Mouse (Mus musculus): Measurements from ENCODE around the gene Hist1h3d.
"Not testable (repeated sequence)": the region's sequence is repeated elsewhere in the genome, so short reads cannot be mapped to it uniquely, and the experiment has no call there.

Hist1h3d gene

GRCm38 (mm10) chr13:23585442-23586098 lies 10.0 kb downstream of the Hist1h3d start:
- DNase-seq = peak; percentile 71 to 77

- peak in 1 of 2 experiments; percentile 22 for DNase-seq
Measured at GRCm38 (mm10) chr13:23586099-23586939, 10.8 kb downstream of the Hist1h3d start.

GRCm38 (mm10) chr13:23586940-23587225 lies 11.3 kb downstream of the Hist1h3d start:
- no peak for DNase-seq

DNA sequence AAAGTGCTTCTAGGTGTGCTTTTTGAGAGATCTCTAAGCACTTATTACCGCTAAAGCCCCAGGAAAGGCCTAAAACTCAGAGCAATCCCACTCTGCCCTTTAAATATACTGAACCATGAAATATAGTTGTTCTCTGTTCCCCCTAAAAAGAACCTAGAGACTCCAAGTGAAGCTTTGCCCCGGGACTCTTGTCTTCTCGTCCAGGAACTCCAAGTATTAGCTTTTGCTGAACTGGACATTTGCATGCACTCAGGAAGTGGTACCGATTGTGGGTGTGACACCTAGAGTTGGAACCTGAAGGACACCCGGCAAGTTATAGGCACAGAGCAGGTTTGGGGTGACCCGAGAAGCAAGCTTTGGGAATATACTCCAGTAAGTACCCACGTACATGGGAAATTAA lies 15.6 kb downstream of the Hist1h3d start:
- DNase-seq = no peak

- DNase-seq = not testable (repeated sequence)
Measured at GRCm38 (mm10) chr13:23591886-23592285, 16.3 kb downstream of the Hist1h3d start.

GRCm38 (mm10) chr13:23592614-23593013 lies 17.1 kb downstream of the Hist1h3d start:
- DNase-seq = peak in 1 of 2 experiments; percentile 12

DNA sequence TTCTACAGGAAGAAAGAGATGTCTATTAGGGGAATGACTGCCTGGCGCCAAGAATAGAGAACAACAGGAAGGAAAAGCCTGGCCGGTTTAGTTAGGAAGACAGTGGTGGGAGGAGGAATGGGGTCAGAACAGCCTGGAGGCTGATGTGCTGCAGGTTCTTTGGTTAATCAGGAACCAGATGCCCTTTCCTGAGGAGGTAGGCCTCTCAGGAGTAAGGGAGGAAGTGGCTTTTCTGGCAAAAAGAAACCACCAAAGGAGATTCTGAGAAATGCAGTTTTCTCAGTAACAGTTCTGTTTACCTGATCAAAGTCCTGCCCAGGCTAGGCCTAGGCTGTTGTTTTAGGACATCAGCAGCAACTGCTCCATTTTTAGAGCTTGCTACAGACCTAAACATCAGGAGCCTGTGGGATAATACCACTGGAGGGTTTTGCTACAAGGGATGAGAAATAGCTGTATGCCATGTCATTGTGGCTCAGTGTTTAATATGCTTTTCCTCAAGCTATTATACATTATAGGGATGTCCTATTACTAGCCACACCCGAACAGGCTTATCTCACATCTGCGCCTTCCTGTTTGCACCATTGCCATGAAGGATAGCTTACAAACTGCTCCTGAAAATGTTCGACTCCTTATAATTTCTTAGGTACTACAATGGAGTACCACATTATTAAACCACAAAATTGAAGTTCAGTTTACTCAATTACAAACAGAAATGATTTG lies 17.6 kb downstream of the Hist1h3d start:
- peak in 1 of 2 experiments; percentile 47 for DNase-seq

DNA sequence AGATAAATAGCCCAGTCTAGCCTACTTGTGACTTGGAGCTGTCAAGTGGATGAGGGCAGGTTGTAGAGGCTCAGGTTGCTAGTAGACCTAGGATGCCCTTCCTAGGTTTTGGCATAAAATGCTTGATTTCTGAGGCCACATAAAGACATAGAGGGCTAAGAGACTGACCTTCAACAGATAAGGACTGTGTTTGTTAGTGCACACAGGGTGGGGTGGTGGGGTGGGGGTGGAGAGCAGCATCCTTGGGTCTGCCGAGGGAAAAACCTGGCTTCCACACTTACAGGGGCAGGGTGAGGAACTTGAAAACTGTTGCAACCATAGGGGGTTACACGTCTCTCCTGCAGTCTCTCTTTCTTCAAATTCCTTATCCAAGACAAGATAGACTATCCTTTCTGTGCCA lies 19.6 kb downstream of the Hist1h3d start:
- no peak for DNase-seq

- DNase-seq = no peak
Measured at GRCm38 (mm10) chr13:23595622-23596372, 20.2 kb downstream of the Hist1h3d start.

- DNase-seq = peak; percentile 89
Measured at GRCm38 (mm10) chr13:23597957-23598356, 22.4 kb downstream of the Hist1h3d start.

DNA sequence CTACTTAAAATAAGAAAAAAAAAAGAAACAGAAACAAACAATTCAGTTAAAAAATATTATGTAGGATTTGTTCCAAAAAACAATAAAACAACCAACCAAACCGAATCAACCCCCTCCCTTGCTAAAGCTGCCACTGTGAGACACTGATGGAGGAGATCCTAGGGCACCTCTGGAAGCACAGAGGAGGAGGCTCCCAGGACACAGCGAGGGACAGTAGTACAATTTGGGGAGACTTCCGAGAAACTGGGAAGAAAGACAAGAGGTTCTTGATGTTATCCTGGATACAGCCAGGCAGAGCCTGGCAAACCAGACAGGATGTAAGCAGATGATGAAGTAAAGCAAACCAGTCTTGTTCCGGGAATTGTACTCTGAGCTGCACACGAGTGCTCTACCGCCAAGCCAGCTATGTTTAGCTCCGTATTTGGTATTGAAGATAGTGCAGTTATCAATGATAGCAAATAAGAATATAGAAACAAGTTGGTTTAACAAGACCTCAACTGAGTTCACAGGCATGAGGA lies 27.7 kb downstream of the Hist1h3d start:
- no peak for DNase-seq

- no peak for DNase-seq
Measured at GRCm38 (mm10) chr13:23604452-23604851, 28.9 kb downstream of the Hist1h3d start.

GRCm38 (mm10) chr13:23605052-23605451 lies 29.5 kb downstream of the Hist1h3d start:
- no peak for DNase-seq

- no peak for DNase-seq
Measured at GRCm38 (mm10) chr13:23609209-23609608, 33.6 kb downstream of the Hist1h3d start.

- DNase-seq = no peak
Measured at GRCm38 (mm10) chr13:23609844-23610243, 34.3 kb downstream of the Hist1h3d start.

DNA sequence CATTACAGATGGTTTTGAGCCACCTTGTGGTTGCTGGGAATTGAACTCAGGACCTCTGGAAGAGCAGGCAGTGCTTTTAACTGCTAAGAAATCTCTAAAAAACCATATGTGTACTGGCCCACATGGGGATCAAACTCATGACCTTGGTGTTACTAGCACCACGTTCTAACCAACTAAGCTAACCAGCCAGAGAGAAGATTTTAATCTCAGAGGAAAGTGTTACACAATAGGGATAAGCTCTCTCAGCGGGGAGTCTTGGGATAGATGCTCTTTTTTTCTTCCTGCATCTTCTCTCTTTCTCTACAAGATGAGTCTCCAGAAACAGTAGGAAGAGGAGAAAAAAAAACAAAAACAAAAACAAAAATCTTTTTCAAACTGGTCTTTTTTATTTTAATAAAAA lies 34.8 kb downstream of the Hist1h3d start:
- no peak for DNase-seq

DNA sequence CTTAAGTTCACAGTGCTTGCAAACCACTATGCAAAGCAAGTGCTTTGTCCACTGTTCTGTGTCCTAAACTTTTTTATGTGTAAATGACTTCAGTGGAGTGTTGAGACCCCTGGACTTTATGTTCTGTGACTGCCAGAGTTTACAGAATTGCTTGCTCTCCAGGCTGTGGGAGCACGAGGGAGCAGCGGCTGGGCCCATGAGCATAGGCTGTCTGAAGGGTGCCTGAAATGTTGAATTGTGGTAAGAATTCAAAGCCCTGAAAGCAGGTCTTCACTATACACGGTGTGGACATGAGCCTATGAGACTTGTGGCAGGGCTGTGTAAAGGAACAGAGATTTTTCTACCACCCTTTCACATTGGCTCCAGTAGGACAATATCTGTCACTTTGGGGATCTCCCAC lies 36.1 kb downstream of the Hist1h3d start:
- peak in 1 of 2 experiments; percentile 9 for DNase-seq

GRCm38 (mm10) chr13:23620056-23620732 lies 44.6 kb downstream of the Hist1h3d start:
- no peak for DNase-seq

DNA sequence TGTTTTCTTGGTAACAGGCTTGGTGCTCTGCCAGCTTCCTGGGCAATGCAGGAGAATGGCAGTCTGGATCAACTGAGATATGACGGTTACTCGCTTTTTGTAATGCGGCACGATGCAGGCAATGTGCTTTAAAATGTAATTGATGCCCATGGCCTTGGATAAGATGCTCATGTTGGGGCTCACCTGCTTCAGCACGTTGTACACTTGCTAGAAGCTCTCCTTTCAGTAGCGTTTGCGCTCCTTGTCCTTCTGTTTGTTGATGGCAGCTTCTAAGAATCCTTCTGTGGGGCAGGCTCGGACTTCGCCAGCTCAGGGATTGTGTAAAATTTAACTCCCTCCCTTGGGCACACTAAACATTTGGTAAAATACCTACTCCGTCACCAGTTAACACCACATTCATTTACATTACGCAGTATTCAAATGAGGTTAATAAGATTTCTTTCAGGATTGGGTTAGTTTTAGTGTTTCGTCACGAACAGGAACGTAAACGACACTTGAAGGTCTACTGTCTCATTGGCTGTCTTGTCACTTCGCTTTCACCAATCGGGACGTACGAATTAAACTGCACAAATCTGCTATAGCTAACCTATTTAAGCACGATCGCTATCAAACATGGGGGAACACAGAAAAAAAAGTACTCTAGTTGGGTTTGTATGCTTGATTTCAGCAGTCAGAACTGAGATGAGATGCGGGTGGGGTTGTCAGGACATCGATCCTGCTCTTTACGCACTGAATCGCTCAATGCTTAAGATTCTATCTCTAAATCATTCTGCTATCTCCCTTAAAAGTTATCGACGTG lies 45.4 kb downstream of the Hist1h3d start, which contains the start of gene Hist1h2be:
Gene Hist1h2be (minus strand): TSS at position 392 of the 799 bp plus-strand sequence.
- DNase-seq = peak; percentile 62 to 75

- peak; percentile 70 to 83 for DNase-seq
Measured at GRCm38 (mm10) chr13:23621532-23622174, 46.1 kb downstream of the Hist1h3d start.

All from kidney, postnatal 4 days (tissue).